Mouse (Mus musculus): ENCODE data around the gene Syde2. TPM values are rescaled to one million over a fixed set of nuclear protein-coding genes. Genes with fewer than 3 reads are reported as not detected.

Syde2 gene
- total and polyA plus RNA-seq, 3 experiments: 12.4 to 24.1 TPM; not detected in 1

DNA sequence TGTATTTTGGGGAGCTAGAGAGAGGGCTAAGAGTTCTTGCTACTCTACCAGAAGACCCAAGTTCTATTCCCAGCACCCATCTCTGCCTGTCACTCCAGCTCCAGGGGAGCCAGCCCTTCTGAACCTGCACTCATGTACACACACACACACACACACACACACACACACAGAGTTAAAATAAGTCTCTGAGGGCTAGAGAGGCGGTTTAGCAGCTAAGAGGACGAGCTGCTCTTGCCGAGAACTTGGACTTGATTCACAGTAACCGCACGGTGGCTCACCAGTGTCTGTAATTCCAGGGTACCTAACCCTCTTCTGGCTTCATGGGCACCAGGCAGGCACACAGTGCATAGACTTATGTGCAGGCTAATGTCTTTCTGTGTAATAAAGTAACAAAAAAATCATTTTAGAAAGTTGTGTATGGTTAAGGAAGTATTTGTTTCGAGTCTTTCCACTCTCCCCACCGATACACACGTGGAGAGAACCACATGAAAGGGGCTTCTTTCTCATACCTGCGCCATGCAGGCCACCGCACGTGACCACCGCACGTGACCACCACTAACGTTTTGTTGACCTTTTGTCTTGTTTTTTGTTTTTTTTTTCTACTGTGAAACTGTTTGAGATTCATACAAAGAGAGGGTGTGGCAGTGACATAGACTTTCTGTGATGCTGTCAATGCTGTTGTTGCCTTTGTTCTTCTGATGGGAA lies 16.8 kb downstream of the Syde2 start:
- peaks cover 9% of the 10 kb centered on the region for H3K79me2 ChIP-seq (ENCODE audit: control insufficient read depth, insufficient read depth, low read length, poor library complexity)
- DNase-seq (ENCODE audit: low read depth, low spot score): no peak
- H3K27me3 ChIP-seq (ENCODE audit: control insufficient read depth in 1 of 2, insufficient read depth in 2 of 2, low read length in 2 of 2): no peaks in the 10 kb centered on the region
- peaks cover 0 to 14% of the 10 kb centered on the region in 2 experiments; a peak in 2 of 4 replicates for H3K36me3 ChIP-seq (ENCODE audit: control insufficient read depth in 1 of 2, insufficient read depth in 2 of 2, low read length in 2 of 2)
- TF ChIP-seq MXI1 (IDR thresholded peaks at IDR 0.05; ENCODE audit: low read depth, low read length) (no peak), POLR2A (IDR thresholded peaks at IDR 0.05; ENCODE audit: control insufficient read depth in 1 of 2, insufficient read depth in 1 of 2, low read depth in 1 of 2, low read length in 2 of 2, poor library complexity in 1 of 2) (no peak), USF1 (IDR thresholded peaks at IDR 0.05; ENCODE audit: low read depth, low read length) (no peak), RAD21 (IDR thresholded peaks at IDR 0.05; ENCODE audit: low read depth, low read length) (no peak), NRF1 (IDR thresholded peaks at IDR 0.05; ENCODE audit: insufficient read depth, low read depth, low read length, poor library complexity, severe bottlenecking) (no peak), UBTF (IDR thresholded peaks at IDR 0.05; ENCODE audit: borderline replicate concordance, insufficient read depth, low read depth, low read length) (no peak), MYC (IDR thresholded peaks at IDR 0.05; ENCODE audit: low read depth, low read length) (no peak)
- H3K4me1 ChIP-seq (ENCODE audit: control insufficient read depth in 1 of 2, insufficient read depth in 2 of 2, low read length in 2 of 2): no peaks in the 10 kb centered on the region
- no peaks in the 10 kb centered on the region for H3K9me3 ChIP-seq (replicated peaks; ENCODE audit: insufficient read depth, low read length)
- no peak overlapping the region for H3K9ac ChIP-seq (ENCODE audit: control insufficient read depth, low read depth, low read length, poor library complexity, severe bottlenecking)
- no peak overlapping the region for H3K4me3 ChIP-seq (ENCODE audit: control insufficient read depth in 1 of 2, insufficient read depth in 1 of 2, low read depth in 2 of 2, low read length in 2 of 2)
- H3K27ac ChIP-seq (ENCODE audit: control insufficient read depth, low read depth, low read length): no peak overlapping the region

DNA sequence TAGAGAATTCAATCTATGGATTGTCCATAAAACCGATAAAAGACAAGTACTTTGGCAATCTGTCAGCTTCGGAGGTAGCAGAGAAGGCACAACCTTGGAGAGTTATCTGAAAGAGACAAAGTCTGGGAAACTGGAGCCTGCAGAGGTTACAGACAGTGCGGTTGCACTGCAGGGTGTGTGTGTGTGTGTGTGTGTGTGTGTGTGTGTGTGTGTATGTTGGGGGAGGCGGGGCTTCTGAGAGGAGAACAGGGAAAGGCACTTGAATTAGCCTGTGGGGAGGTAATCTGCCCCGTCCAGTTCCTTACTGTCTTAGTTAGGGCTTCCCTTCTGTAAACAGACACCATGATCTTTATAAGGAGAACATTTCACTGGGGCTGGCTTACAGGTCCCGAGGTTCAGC lies 20.2 kb downstream of the Syde2 start:
- Histone ChIP-seq H3K9me3 (replicated peaks; ENCODE audit: insufficient read depth, low read length) (no peaks in the 10 kb centered on the region), H3K36me3 (ENCODE audit: control insufficient read depth in 1 of 2, insufficient read depth in 2 of 2, low read length in 2 of 2) (peaks cover 0 to 7% of the 10 kb centered on the region in 2 experiments; a peak in 2 of 4 replicates), H3K4me3 (ENCODE audit: control insufficient read depth in 1 of 2, insufficient read depth in 1 of 2, low read depth in 2 of 2, low read length in 2 of 2) (no peak overlapping the region)

More for the DNA sequence above, 20.2 kb downstream of the Syde2 start:
- Histone ChIP-seq H3K9ac (ENCODE audit: control insufficient read depth, low read depth, low read length, poor library complexity, severe bottlenecking) (no peak overlapping the region), H3K4me1 (ENCODE audit: control insufficient read depth in 1 of 2, insufficient read depth in 2 of 2, low read length in 2 of 2) (no peaks in the 10 kb centered on the region), H3K27ac (ENCODE audit: control insufficient read depth, low read depth, low read length) (no peak overlapping the region), H3K27me3 (ENCODE audit: control insufficient read depth in 1 of 2, insufficient read depth in 2 of 2, low read length in 2 of 2) (no peaks in the 10 kb centered on the region), H3K79me2 (ENCODE audit: control insufficient read depth, insufficient read depth, low read length, poor library complexity) (peaks cover 10% of the 10 kb centered on the region)
- no peak for DNase-seq (ENCODE audit: low read depth, low spot score)
- TF ChIP-seq CTCF (IDR thresholded peaks at IDR 0.05 in 2 of 3, conservative IDR thresholded peaks at IDR 0.05 in 1 of 3; ENCODE audit: control insufficient read depth in 1 of 3, insufficient read depth in 1 of 3, low read depth in 2 of 3, low read length in 3 of 3, poor library complexity in 1 of 3, severe bottlenecking in 1 of 3) (no peak), GATA1 (IDR thresholded peaks at IDR 0.05; ENCODE audit: low read depth, low read length) (no peak), POLR2AphosphoS5 (IDR thresholded peaks at IDR 0.05; ENCODE audit: borderline replicate concordance, low read depth, low read length) (no peak), TBP (IDR thresholded peaks at IDR 0.05; ENCODE audit: low read depth, low read length) (no peak), UBTF (IDR thresholded peaks at IDR 0.05; ENCODE audit: borderline replicate concordance, insufficient read depth, low read depth, low read length) (no peak), MEF2A (IDR thresholded peaks at IDR 0.05; ENCODE audit: extremely low read depth, insufficient replicate concordance, low read depth, low read length, poor library complexity, severe bottlenecking) (no peak), MYB (IDR thresholded peaks at IDR 0.05; ENCODE audit: low read depth, low read length) (no peak), MYC (IDR thresholded peaks at IDR 0.05; ENCODE audit: low read depth, low read length) (no peak), RAD21 (IDR thresholded peaks at IDR 0.05; ENCODE audit: low read depth, low read length) (no peak), CHD1 (IDR thresholded peaks at IDR 0.05; ENCODE audit: low read depth, low read length) (no peak), ZC3H11A (IDR thresholded peaks at IDR 0.05; ENCODE audit: low read depth, low read length) (no peak)
